Mouse (Mus musculus) limb, embryonic 14.5 days (tissue): Measurements from ENCODE around the gene Ghitm. TPM values are rescaled to one million over a fixed set of nuclear protein-coding genes. Genes with fewer than 3 reads are reported as not detected.
"Not testable (repeated sequence)": the region's sequence is repeated elsewhere in the genome, so short reads cannot be mapped to it uniquely, and the experiment has no call there.

Experiments
- ATAC-seq: fragments of 200-750 bp; cut with Nextera tagmentation; 2 replicates; pipeline ENCODE4 v1.8.0; 2017; ENCODE audit warnings: low read depth, moderate number of reproducible peaks, moderate TSS enrichment; ENCODE audit not compliant: low FRiP score
- DNase-seq: peaks from one replicate; pipeline ENCODE4 v3.0.0-alpha.2; 2015; ENCODE audit warnings: low spot score
- H3K27ac ChIP-seq: fragments of 300-500 bp; sonication (generic); replicated peaks from 2 replicates; pipeline ENCODE4 v1.5.1; 2014; ENCODE audit warnings: low read depth, mild to moderate bottlenecking, low read length, moderate library complexity, mixed read lengths
- H3K27me3 ChIP-seq: fragments of 300-500 bp; sonication (generic); 2 replicates; pipeline ENCODE4 v1.6.1; 2014; ENCODE audit warnings: low read length, mixed read lengths; ENCODE audit not compliant: control insufficient read depth, insufficient read depth
- H3K36me3 ChIP-seq: fragments of 300-500 bp; sonication (generic); 2 replicates; pipeline ENCODE4 v1.6.1; 2014; ENCODE audit warnings: mild to moderate bottlenecking, low read length, moderate library complexity, mixed read lengths; ENCODE audit not compliant: control insufficient read depth, insufficient read depth
- H3K4me1 ChIP-seq: fragments of 300-500 bp; sonication (generic); 2 replicates; pipeline ENCODE4 v1.6.1; 2014; ENCODE audit warnings: antibody characterized with exemption, low read length, mixed read lengths; ENCODE audit not compliant: control insufficient read depth, insufficient read depth
- H3K4me2 ChIP-seq: fragments of 300-500 bp; sonication (generic); replicated peaks from 2 replicates; pipeline ENCODE4 v1.6.1; 2014; ENCODE audit warnings: low read depth, mild to moderate bottlenecking, low read length, moderate library complexity; ENCODE audit not compliant: severe bottlenecking
- H3K4me3 ChIP-seq: fragments of 300-500 bp; sonication (generic); replicated peaks from 2 replicates; pipeline ENCODE4 v1.5.1; 2014; ENCODE audit warnings: low read length
- H3K9ac ChIP-seq: fragments of 300-500 bp; sonication (generic); 2 replicates; pipeline ENCODE4 v1.6.1; 2014; ENCODE audit warnings: mild to moderate bottlenecking, low read depth, low read length, moderate library complexity; ENCODE audit not compliant: severe bottlenecking
- H3K9me3 ChIP-seq: fragments of 300-500 bp; sonication (generic); 2 replicates; pipeline ENCODE4 v1.6.1; 2016; ENCODE audit warnings: low read length; ENCODE audit not compliant: control insufficient read depth
- POLR2A ChIP-seq: fragments of 200-500 bp; IDR thresholded peaks from 2 replicates; pipeline ENCODE4 v1.8.0; 2012; ENCODE audit warnings: inconsistent platforms, mild to moderate bottlenecking, moderate library complexity, borderline replicate concordance; ENCODE audit not compliant: insufficient read depth, insufficient read length; ENCODE audit errors: extremely low read depth
- WGBS: fragments of 180-500 bp; shearing (Covaris S2); extraction: QIAGEN DNeasy Blood & Tissue Kit; methylation state at CpG from one replicate; pipeline ENCODE4 v1.1.7; 2014; 5-methylcytosine and 5-hydroxymethylcytosine counted together
- polyA plus RNA-seq, 2 experiments: library from polyadenylated mRNA; depleted of rRNA in 1 of 2; stranded (reverse) in 1 of 2; unstranded in 1 of 2; fragments of >200 nt; fragmentation: Nextera tagmentation in 1 of 2; extraction: Ambion mirVana in 1 of 2; gene quantifications; 2 replicates each; pipeline versions ENCODE4 v1.2.1 to v1.2.3; 2012 to 2014

Ghitm gene
- polyA plus RNA-seq, 2 experiments, result 84.9 to 170 TPM

DNA sequence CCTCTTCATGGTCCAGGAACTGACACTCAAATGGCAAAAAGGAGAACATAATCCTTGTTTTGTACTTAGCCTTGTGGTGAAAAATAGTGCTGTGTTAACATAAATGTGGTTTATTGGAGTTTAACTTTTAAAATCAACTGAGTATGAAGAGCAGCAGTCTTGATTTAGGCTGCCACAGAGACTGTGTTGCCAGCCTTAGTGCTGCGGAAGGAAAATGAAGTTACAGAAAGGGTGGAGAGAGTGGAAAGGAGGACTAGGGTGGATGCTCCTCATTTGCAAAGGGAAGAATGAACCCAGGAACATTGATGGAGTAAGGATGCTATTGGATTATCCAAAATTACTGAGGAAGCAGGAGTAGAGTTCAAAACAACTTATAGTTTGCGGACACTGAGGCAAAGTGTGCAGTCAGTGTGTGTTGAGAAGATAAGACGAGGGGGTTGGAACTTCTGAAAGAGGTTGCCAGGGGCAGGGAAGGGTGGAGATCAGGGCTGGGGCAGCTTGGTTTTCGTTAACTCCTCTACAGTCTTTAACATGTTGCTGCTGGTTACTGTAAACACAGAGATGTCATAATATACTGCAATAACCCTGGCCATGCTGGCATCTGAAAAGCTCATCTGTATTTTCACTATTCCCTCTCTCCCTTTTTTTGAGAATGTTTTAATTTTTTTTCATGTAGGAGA is 28.3 kb upstream of the Ghitm start:
- ATAC-seq (no peak), DNase-seq (no peak)
- 77% methylated on average over 4 of the region's 4 CpGs for WGBS
- no peaks in the 10 kb centered on the region for H3K9me3 ChIP-seq
- H3K4me2 ChIP-seq, result no peak overlapping the region
- H3K9ac ChIP-seq, result no peak overlapping the region
- no peaks in the 10 kb centered on the region for H3K4me1 ChIP-seq
- no peak overlapping the region for H3K4me3 ChIP-seq
- no peak overlapping the region for H3K27ac ChIP-seq
- H3K27me3 ChIP-seq, result no peaks in the 10 kb centered on the region
- no peaks in the 10 kb centered on the region for H3K36me3 ChIP-seq
- TF ChIP-seq POLR2A, result no peak

DNA sequence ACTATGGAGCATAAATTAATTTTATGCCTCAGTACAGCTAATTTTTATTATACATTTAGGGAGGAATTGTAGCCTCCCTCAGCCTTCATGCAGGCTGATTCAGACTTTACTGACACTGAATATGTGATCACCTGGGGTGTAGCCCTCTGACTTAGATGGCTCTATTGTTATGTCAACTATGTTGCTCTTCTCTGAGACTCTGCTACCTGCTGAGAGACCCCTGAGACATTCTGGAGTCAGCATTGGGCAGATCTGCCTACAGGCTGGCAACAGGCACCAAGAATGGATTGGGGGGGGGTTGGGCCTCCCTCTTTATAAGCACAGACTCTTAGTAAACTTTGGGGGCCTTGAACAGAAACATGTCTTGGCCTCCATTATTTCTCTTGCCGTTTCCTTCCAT is 19.3 kb upstream of the Ghitm start:
- Histone ChIP-seq H3K9me3 (no peaks in the 10 kb centered on the region), H3K9ac (no peak overlapping the region), H3K4me2 (no peak overlapping the region), H3K4me1 (no peaks in the 10 kb centered on the region), H3K36me3 (no peaks in the 10 kb centered on the region), H3K27me3 (no peaks in the 10 kb centered on the region), H3K4me3 (no peak overlapping the region), H3K27ac (no peak overlapping the region)
- 89% methylated on average over 1 of the region's 1 CpGs for WGBS
- no peak for DNase-seq
- no peak for TF ChIP-seq POLR2A
- no peak for ATAC-seq

DNA sequence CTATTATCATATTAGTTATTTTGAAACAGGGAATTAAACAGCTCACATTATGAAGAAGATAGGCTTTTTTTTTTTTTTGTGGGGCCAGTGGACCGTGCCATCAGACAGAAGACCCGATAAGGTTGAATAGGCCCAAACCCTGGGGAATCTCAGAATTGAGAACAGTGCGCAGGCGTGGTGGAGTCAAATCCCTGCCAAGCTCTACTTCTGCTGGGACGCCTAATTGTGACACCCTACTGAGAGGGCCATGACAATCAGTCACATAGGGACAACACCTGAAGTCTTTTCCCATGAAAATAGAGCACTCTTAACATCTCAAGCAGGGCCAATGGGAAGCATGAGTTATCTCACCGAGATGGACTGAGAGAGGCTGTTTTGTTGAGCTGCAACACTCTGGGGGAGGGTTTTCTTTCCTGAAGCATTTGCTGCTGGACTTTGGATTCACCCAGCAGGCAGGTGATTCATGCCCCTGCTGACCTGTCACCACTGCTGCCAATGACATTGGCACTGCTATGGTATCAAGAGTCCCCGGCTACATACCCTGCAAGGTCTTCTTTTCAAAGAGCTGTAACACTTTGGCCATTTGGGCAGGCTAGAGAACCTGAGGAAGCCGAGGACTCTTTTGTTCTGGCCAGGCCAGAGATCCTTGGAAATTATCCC is 4.1 kb upstream of the Ghitm start:
- H3K4me2 ChIP-seq, result no peak overlapping the region
- whole genome bisulfite sequencing, result 77% methylated on average over 8 of the region's 8 CpGs

DNA sequence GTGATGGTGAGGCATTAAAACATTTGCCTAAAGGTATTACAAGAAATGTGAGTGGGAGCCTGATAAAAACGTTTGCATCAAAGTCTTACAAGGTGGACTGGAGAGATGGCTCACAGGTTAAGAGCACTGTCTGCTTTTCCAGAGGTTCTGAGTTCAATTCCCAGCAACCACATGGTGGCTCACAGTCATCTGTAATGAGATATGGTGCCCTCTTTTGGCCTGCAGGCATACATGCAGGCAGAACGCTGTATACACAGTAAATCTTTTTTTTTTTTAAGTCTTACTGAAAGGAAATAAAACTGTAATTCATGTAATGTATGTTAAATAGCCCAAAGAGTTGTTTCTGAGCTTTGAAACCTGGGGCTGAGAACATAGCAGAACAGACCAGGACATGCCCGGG is 2.5 kb upstream of the Ghitm start:
- not testable (repeated sequence) for H3K4me1 ChIP-seq, H3K4me2 ChIP-seq, H3K27ac ChIP-seq, H3K36me3 ChIP-seq, DNase-seq, ATAC-seq, H3K9ac ChIP-seq, H3K9me3 ChIP-seq, H3K4me3 ChIP-seq, H3K27me3 ChIP-seq
- 58% methylated on average over 2 of the region's 3 CpGs for WGBS

More for the DNA sequence above, 4.1 kb upstream of the Ghitm start:
- Histone ChIP-seq H3K9me3 (no peaks in the 10 kb centered on the region), H3K27me3 (no peaks in the 10 kb centered on the region), H3K4me1 (peaks cover 1% of the 10 kb centered on the region), H3K4me3 (no peak overlapping the region), H3K27ac (no peak overlapping the region), H3K36me3 (no peaks in the 10 kb centered on the region), H3K9ac (no peak overlapping the region)
- TF ChIP-seq POLR2A, result no peak
- DNase-seq (no peak), ATAC-seq (no peak)

DNA sequence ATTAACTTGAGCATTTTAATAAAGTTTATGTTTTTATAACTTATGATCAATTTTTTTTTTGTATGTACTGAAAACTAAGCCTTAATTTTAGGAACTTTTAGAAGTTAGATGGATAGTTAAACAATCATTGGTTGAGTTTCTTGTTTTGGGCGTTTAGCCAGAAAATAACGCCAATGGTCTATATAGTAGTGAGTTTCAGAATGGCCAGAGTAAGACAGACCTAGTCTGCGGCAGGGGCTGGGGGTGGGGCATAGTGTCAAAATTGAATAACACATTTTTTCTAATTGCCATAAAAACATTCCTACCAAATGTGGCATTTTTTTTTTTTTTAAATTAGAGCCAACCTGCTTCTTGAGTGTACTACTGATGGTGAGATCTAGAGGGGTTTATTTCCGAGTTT is 1.0 kb upstream of the Ghitm start:
- H3K36me3 ChIP-seq, result peaks cover 21% of the 10 kb centered on the region

More for the DNA sequence above, 1.0 kb upstream of the Ghitm start:
- Histone ChIP-seq H3K4me3 (no peak overlapping the region), H3K4me1 (peaks cover 5% of the 10 kb centered on the region), H3K9ac (no peak overlapping the region), H3K27ac (no peak overlapping the region), H3K9me3 (no peaks in the 10 kb centered on the region), H3K4me2 (no peak overlapping the region), H3K27me3 (no peaks in the 10 kb centered on the region)
- no peak for TF ChIP-seq POLR2A
- DNase-seq, result no peak
- WGBS, result 78% methylated on average over 4 of the region's 4 CpGs
- no peak for ATAC-seq
